Mouse (Mus musculus) MEL (cell line): ENCODE results near the gene Clec1b. TPM values are rescaled to one million over a fixed set of nuclear protein-coding genes. Genes with fewer than 3 reads are reported as not detected.

Experiments
- DNase-seq: peaks from one replicate; pipeline ENCODE4 v3.0.0; 2011; ENCODE audit warnings: low read depth, low spot score
- H3K27ac ChIP-seq: 2 replicates; pipeline ENCODE4 v1.5.1; 2012; ENCODE audit warnings: low read depth, mild to moderate bottlenecking, control low read depth, low read length, moderate library complexity; ENCODE audit not compliant: control insufficient read depth
- H3K27me3 ChIP-seq, 2 experiments: fragments of 150-350 bp in 1 of 2; sonication (generic) in 1 of 2; 2 replicates each; pipeline ENCODE4 v1.6.1; 2012; ENCODE audit warnings: low read length in 2 of 2, mild to moderate bottlenecking in 2 of 2, improper control_type of control experiment in 1 of 2, moderate library complexity in 1 of 2; ENCODE audit not compliant: insufficient read depth in 2 of 2, control insufficient read depth in 1 of 2
- H3K36me3 ChIP-seq, 2 experiments: 2 replicates each; pipeline ENCODE4 v1.6.1; 2012 to 2014; ENCODE audit warnings: low read length in 2 of 2, improper control_type of control experiment in 1 of 2, inconsistent platforms in 1 of 2, mild to moderate bottlenecking in 1 of 2; ENCODE audit not compliant: insufficient read depth in 2 of 2, control insufficient read depth in 1 of 2
- H3K4me1 ChIP-seq, 2 experiments: fragments of 150-350 bp in 1 of 2; sonication (generic) in 1 of 2; 2 replicates each; pipeline ENCODE4 v1.6.1; 2012; ENCODE audit warnings: low read length in 2 of 2, improper control_type of control experiment in 1 of 2, mild to moderate bottlenecking in 1 of 2; ENCODE audit not compliant: insufficient read depth in 2 of 2, control insufficient read depth in 1 of 2
- H3K4me3 ChIP-seq, 2 experiments: fragments of 150-350 bp in 1 of 2; sonication (generic) in 1 of 2; 2 replicates each; pipeline ENCODE4 v1.5.1; 2012; ENCODE audit warnings: low read depth in 2 of 2, low read length in 2 of 2, mild to moderate bottlenecking in 2 of 2, moderate library complexity in 2 of 2, control low read depth in 1 of 2, improper control_type of control experiment in 1 of 2; ENCODE audit not compliant: control insufficient read depth in 1 of 2, insufficient read depth in 1 of 2
- H3K79me2 ChIP-seq: 2 replicates; pipeline ENCODE4 v1.6.1; 2012; ENCODE audit warnings: mild to moderate bottlenecking, low read length, moderate library complexity; ENCODE audit not compliant: control insufficient read depth, poor library complexity, insufficient read depth
- H3K9ac ChIP-seq: 2 replicates; pipeline ENCODE4 v1.6.1; 2012; ENCODE audit warnings: low read depth, mild to moderate bottlenecking, control low read depth, low read length, moderate library complexity; ENCODE audit not compliant: control insufficient read depth, poor library complexity, severe bottlenecking
- H3K9me3 ChIP-seq: fragments of 150-350 bp; sonication (generic); replicated peaks from 2 replicates; pipeline ENCODE4 v1.6.1; 2012; ENCODE audit warnings: mild to moderate bottlenecking, low read length, improper control_type of control experiment, moderate library complexity; ENCODE audit not compliant: insufficient read depth
- CTCF ChIP-seq, 3 experiments: IDR thresholded peaks in 2 of 3; conservative IDR thresholded peaks in 1 of 3; 2 replicates each; pipeline ENCODE4 v1.5.1; 2011 to 2012; ENCODE audit warnings: low read length in 3 of 3, low read depth in 2 of 3, mild to moderate bottlenecking in 2 of 3, improper control_type of control experiment in 1 of 3, inconsistent platforms in 1 of 3, mixed read lengths in 1 of 3, moderate library complexity in 1 of 3; ENCODE audit not compliant: control insufficient read depth in 1 of 3, insufficient read depth in 1 of 3, poor library complexity in 1 of 3, severe bottlenecking in 1 of 3
- ELF1 ChIP-seq: IDR thresholded peaks from 2 replicates; pipeline ENCODE4 v1.6.1; 2014; ENCODE audit warnings: low read depth, mild to moderate bottlenecking, inconsistent platforms, low read length, improper control_type of control experiment, moderate library complexity
- EP300 ChIP-seq, 2 experiments: IDR thresholded peaks; 2 replicates each; pipeline ENCODE4 v1.6.1; 2011; ENCODE audit warnings: improper control_type of control experiment in 2 of 2, low read length in 2 of 2, low read depth in 1 of 2, mild to moderate bottlenecking in 1 of 2
- GATA1 ChIP-seq: IDR thresholded peaks from 2 replicates; pipeline ENCODE4 v1.6.1; 2011; ENCODE audit warnings: low read depth, low read length, improper control_type of control experiment
- KAT2A ChIP-seq: conservative IDR thresholded peaks from 2 replicates; pipeline ENCODE4 v1.6.1; 2012; ENCODE audit warnings: low read depth, low read length, improper control_type of control experiment, inconsistent platforms
- POLR2A ChIP-seq, 2 experiments: IDR thresholded peaks; 2 replicates each; pipeline ENCODE4 v1.6.1; 2011 to 2012; ENCODE audit warnings: low read length in 2 of 2, mild to moderate bottlenecking in 2 of 2, control low read depth in 1 of 2, improper control_type of control experiment in 1 of 2, low read depth in 1 of 2, moderate library complexity in 1 of 2; ENCODE audit not compliant: control insufficient read depth in 1 of 2, insufficient read depth in 1 of 2, poor library complexity in 1 of 2
- POLR2AphosphoS5 ChIP-seq: IDR thresholded peaks from 2 replicates; pipeline ENCODE4 v1.6.1; 2012; ENCODE audit warnings: low read depth, borderline replicate concordance, mild to moderate bottlenecking, inconsistent platforms, low read length, moderate library complexity, mixed read lengths
- RCOR1 ChIP-seq: IDR thresholded peaks from 2 replicates; pipeline ENCODE4 v1.6.1; 2012; ENCODE audit warnings: low read depth, mild to moderate bottlenecking, inconsistent platforms, low read length, improper control_type of control experiment
- TAL1 ChIP-seq: IDR thresholded peaks from 2 replicates; pipeline ENCODE4 v1.6.1; 2012; ENCODE audit warnings: mild to moderate bottlenecking, inconsistent platforms, low read length, moderate library complexity, mixed read lengths
- TBP ChIP-seq: IDR thresholded peaks from 2 replicates; pipeline ENCODE4 v1.8.0; 2011; ENCODE audit warnings: low read depth, low read length, improper control_type of control experiment
- USF1 ChIP-seq: IDR thresholded peaks from 2 replicates; pipeline ENCODE4 v1.6.1; 2014; ENCODE audit warnings: low read depth, mild to moderate bottlenecking, inconsistent platforms, low read length, improper control_type of control experiment, moderate library complexity
- ZMIZ1 ChIP-seq: IDR thresholded peaks from 2 replicates; pipeline ENCODE4 v1.6.1; 2012; ENCODE audit warnings: low read depth, mild to moderate bottlenecking, inconsistent platforms, low read length, improper control_type of control experiment, moderate library complexity
- polyA plus RNA-seq, 2 experiments: library from polyadenylated mRNA; stranded (reverse) in 1 of 2; unstranded in 1 of 2; fragments of >175 nt in 1 of 2; fragments of >200 nt in 1 of 2; gene quantifications; 2 replicates each; pipeline versions ENCODE4 v1.2.1 to v1.2.4; 2012; ENCODE audit warnings: low replicate concordance in 2 of 2, low read depth in 1 of 2; ENCODE audit not compliant: insufficient read length in 2 of 2, insufficient read depth in 1 of 2, missing spikeins in 1 of 2
- total RNA-seq: library from RNA; depleted of rRNA; stranded (reverse); fragments of 300-350 nt; gene quantifications from 2 replicates; pipeline ENCODE4 v1.2.3, GENCODE M21; 2012

The Clec1b gene
- total and polyA plus RNA-seq, 3 experiments = not detected

GRCm38 (mm10) chr6:129403391-129403790 is 6.3 kb downstream of the Clec1b start:
- Histone ChIP-seq H3K9ac (no peak overlapping the region), H3K4me3 (no peak overlapping the region), H3K4me1 (no peaks in the 10 kb centered on the region), H3K27me3 (no peaks in the 10 kb centered on the region; a peak in 1 of 4 replicates), H3K79me2 (no peaks in the 10 kb centered on the region), H3K36me3 (peaks cover 0 to 2% of the 10 kb centered on the region in 2 experiments; a peak in 2 of 4 replicates), H3K27ac (no peak overlapping the region), H3K9me3 (no peaks in the 10 kb centered on the region)
- DNase-seq = no peak
- TF ChIP-seq ELF1 = no peak
- TF ChIP-seq POLR2A (IDR thresholded peaks at IDR 0.05; ENCODE audit: control insufficient read depth in 1 of 2, insufficient read depth in 1 of 2, low read depth in 1 of 2, low read length in 2 of 2, poor library complexity in 1 of 2) = no peak
- no peak for TF ChIP-seq CTCF (IDR thresholded peaks at IDR 0.05 in 2 of 3, conservative IDR thresholded peaks at IDR 0.05 in 1 of 3; ENCODE audit: control insufficient read depth in 1 of 3, insufficient read depth in 1 of 3, low read depth in 2 of 3, low read length in 3 of 3, poor library complexity in 1 of 3, severe bottlenecking in 1 of 3)
- no peak for TF ChIP-seq TAL1
- no peak for TF ChIP-seq KAT2A
- TF ChIP-seq ZMIZ1 = no peak

- no peak overlapping the region for H3K27ac ChIP-seq
- no peak for DNase-seq
Measured at GRCm38 (mm10) chr6:129405999-129406398, 8.9 kb downstream of the Clec1b start.

GRCm38 (mm10) chr6:129407324-129407723 is 10.2 kb downstream of the Clec1b start:
- H3K36me3 ChIP-seq = peaks cover 0 to 2% of the 10 kb centered on the region in 2 experiments; a peak in 2 of 4 replicates
- H3K4me1 ChIP-seq = no peaks in the 10 kb centered on the region
- H3K4me3 ChIP-seq = no peak overlapping the region
- H3K27me3 ChIP-seq = no peaks in the 10 kb centered on the region; a peak in 2 of 4 replicates
- TF ChIP-seq EP300 (IDR thresholded peaks at IDR 0.05; ENCODE audit: low read depth in 1 of 2, low read length in 2 of 2) (no peak), POLR2AphosphoS5 (no peak), TBP (no peak), RCOR1 (no peak), USF1 (no peak)
- no peak overlapping the region for H3K27ac ChIP-seq
- H3K79me2 ChIP-seq = no peaks in the 10 kb centered on the region
- H3K9ac ChIP-seq = no peak overlapping the region
- DNase-seq = peak; percentile 35
- no peaks in the 10 kb centered on the region for H3K9me3 ChIP-seq

More at GRCm38 (mm10) chr6:129405999-129406398, 8.9 kb downstream of the Clec1b start:
- Histone ChIP-seq H3K27me3 (no peaks in the 10 kb centered on the region; a peak in 1 of 4 replicates), H3K4me3 (no peak overlapping the region), H3K4me1 (no peaks in the 10 kb centered on the region), H3K36me3 (peaks cover 0 to 2% of the 10 kb centered on the region in 2 experiments; a peak in 2 of 4 replicates), H3K9me3 (no peaks in the 10 kb centered on the region), H3K9ac (no peak overlapping the region), H3K79me2 (no peaks in the 10 kb centered on the region)
- TF ChIP-seq GATA1 = no peak
